Mouse (Mus musculus) stomach, postnatal 0 days (tissue): ENCODE data around the gene Lrrc28.

Experiments
- CTCF ChIP-seq: IDR thresholded peaks from 2 replicates; pipeline ENCODE4 v1.5.1; 2016; ENCODE audit warnings: antibody characterized with exemption, low read depth, mild to moderate bottlenecking, moderate library complexity
- EP300 ChIP-seq: optimal IDR thresholded peaks from 2 replicates; pipeline ENCODE3; 2016; ENCODE audit warnings: antibody characterized with exemption

DNA sequence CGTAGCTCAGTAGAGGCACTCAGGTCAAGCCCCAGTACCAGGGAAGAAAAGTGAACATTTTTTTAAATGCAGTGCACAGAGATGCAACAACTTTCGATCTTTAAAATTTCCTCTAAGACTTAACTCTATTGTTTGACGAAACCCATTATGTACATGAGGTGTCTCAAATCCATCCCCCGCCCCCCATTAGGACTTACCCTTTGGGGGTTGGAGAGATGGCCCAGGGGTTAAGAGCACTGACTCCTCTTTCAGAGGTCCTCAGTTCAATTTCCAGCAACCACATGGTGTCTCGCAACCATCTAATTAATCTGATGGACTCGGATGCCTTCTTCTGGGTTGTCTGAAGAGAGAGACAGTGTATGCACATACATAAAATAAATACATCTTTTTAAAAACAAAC, 1.1 kb upstream of the Lrrc28 start:
- no peak for TF ChIP-seq EP300
- TF ChIP-seq CTCF: no peak
